Mouse (Mus musculus) liver, embryonic 11.5 days (tissue): ENCODE results near the gene Rnasel. TPM values are rescaled to one million over a fixed set of nuclear protein-coding genes. Genes with fewer than 3 reads are reported as not detected.

ENCODE experiments used
- ATAC-seq: fragments of 200-750 bp; cut with Nextera tagmentation; replicated peaks from 2 replicates; pipeline ENCODE4 v1.8.0; 2017; ENCODE audit warnings: moderate number of reproducible peaks, mild to moderate bottlenecking, moderate TSS enrichment, moderate library complexity; ENCODE audit not compliant: low FRiP score
- DNase-seq: peaks from one replicate; pipeline ENCODE4 v3.0.0-alpha.2; 2017; ENCODE audit warnings: low spot score
- H3K27ac ChIP-seq: fragments of 300-500 bp; sonication (generic); 2 replicates; pipeline ENCODE4 v1.5.1; 2014; ENCODE audit warnings: mild to moderate bottlenecking, low read depth, low read length, control low read depth
- H3K27me3 ChIP-seq: fragments of 300-500 bp; sonication (generic); replicated peaks from 2 replicates; pipeline ENCODE4 v1.6.1; 2014; ENCODE audit warnings: low read length, mixed read lengths; ENCODE audit not compliant: control insufficient read depth, insufficient read depth
- H3K36me3 ChIP-seq: fragments of 300-500 bp; sonication (generic); 2 replicates; pipeline ENCODE4 v1.6.1; 2014; ENCODE audit warnings: mild to moderate bottlenecking, low read length, moderate library complexity, mixed read lengths; ENCODE audit not compliant: control insufficient read depth, insufficient read depth
- H3K4me1 ChIP-seq: fragments of 300-500 bp; sonication (generic); replicated peaks from 2 replicates; pipeline ENCODE4 v1.6.1; 2014; ENCODE audit warnings: low read length, mixed read lengths; ENCODE audit not compliant: control insufficient read depth, insufficient read depth
- H3K4me2 ChIP-seq: fragments of 300-500 bp; sonication (generic); 2 replicates; pipeline ENCODE4 v1.6.1; 2014; ENCODE audit warnings: mild to moderate bottlenecking, control low read depth, moderate library complexity
- H3K4me3 ChIP-seq: fragments of 300-500 bp; sonication (generic); 2 replicates; pipeline ENCODE4 v1.5.1; 2014; ENCODE audit warnings: low read depth, low read length, control low read depth
- H3K9ac ChIP-seq: fragments of 300-500 bp; sonication (generic); 2 replicates; pipeline ENCODE4 v1.6.1; 2014; ENCODE audit warnings: low read depth, low read length, control low read depth
- H3K9me3 ChIP-seq: fragments of 300-500 bp; sonication (generic); 2 replicates; pipeline ENCODE4 v1.6.1; 2016; ENCODE audit warnings: low read length, inconsistent platforms, mixed read lengths; ENCODE audit not compliant: control insufficient read depth
- WGBS: fragments of 180-500 bp; shearing (Covaris S2); extraction: QIAGEN DNeasy Blood & Tissue Kit; methylation state at CpG from one replicate; pipeline ENCODE4 v1.1.7; 2014; 5-methylcytosine and 5-hydroxymethylcytosine counted together
- polyA plus RNA-seq: library from polyadenylated mRNA; unstranded; fragments of >200 nt; fragmentation: Nextera tagmentation; extraction: Ambion mirVana; gene quantifications from 2 replicates; pipeline ENCODE4 v1.2.1, GENCODE M21; 2014

The Rnasel gene
- polyA plus RNA-seq, 1 experiment from 2014 or later: 7.2 TPM

GRCm38 (mm10) chr1:153769998-153770775, 21.0 kb downstream of the Rnasel start:
- ATAC-seq (no peak), DNase-seq (no peak)
- H3K27ac ChIP-seq: no peak overlapping the region
- H3K36me3 ChIP-seq: no peaks in the 10 kb centered on the region
- no peaks in the 10 kb centered on the region for H3K4me1 ChIP-seq
- H3K9me3 ChIP-seq: no peaks in the 10 kb centered on the region
- WGBS: 69% methylated on average over 10 of the region's 10 CpGs
- no peak overlapping the region for H3K4me3 ChIP-seq
- no peak overlapping the region for H3K4me2 ChIP-seq
- H3K27me3 ChIP-seq: no peaks in the 10 kb centered on the region
- H3K9ac ChIP-seq: no peak overlapping the region

GRCm38 (mm10) chr1:153770776-153771167, 21.5 kb downstream of the Rnasel start:
- Histone ChIP-seq H3K4me3 (no peak overlapping the region), H3K4me2 (no peak overlapping the region), H3K36me3 (no peaks in the 10 kb centered on the region), H3K27me3 (no peaks in the 10 kb centered on the region), H3K9me3 (no peaks in the 10 kb centered on the region), H3K27ac (no peak overlapping the region), H3K9ac (no peak overlapping the region), H3K4me1 (no peaks in the 10 kb centered on the region)
- WGBS: 76% methylated on average over 1 of the region's 1 CpGs
- DNase-seq (no peak), ATAC-seq (no peak)

GRCm38 (mm10) chr1:153775174-153775573, 25.9 kb downstream of the Rnasel start:
- H3K27me3 ChIP-seq: no peaks in the 10 kb centered on the region
- 90% methylated on average over 6 of the region's 6 CpGs for WGBS
- H3K9ac ChIP-seq: no peak overlapping the region
- no peaks in the 10 kb centered on the region for H3K4me1 ChIP-seq
- H3K36me3 ChIP-seq: no peaks in the 10 kb centered on the region
- H3K27ac ChIP-seq: no peak overlapping the region
- H3K9me3 ChIP-seq: no peaks in the 10 kb centered on the region
- H3K4me2 ChIP-seq: no peak overlapping the region
- no peak for ATAC-seq
- no peak overlapping the region for H3K4me3 ChIP-seq
- DNase-seq: no peak

GRCm38 (mm10) chr1:153776257-153776656, 27.0 kb downstream of the Rnasel start:
- DNase-seq: no peak
- no peak overlapping the region for H3K27ac ChIP-seq
- H3K36me3 ChIP-seq: no peaks in the 10 kb centered on the region
- H3K9ac ChIP-seq: no peak overlapping the region
- no peaks in the 10 kb centered on the region for H3K4me1 ChIP-seq
- ATAC-seq: no peak
- H3K9me3 ChIP-seq: no peaks in the 10 kb centered on the region
- WGBS: 81% methylated on average over 7 of the region's 7 CpGs
- H3K4me3 ChIP-seq: no peak overlapping the region
- H3K27me3 ChIP-seq: no peaks in the 10 kb centered on the region
- no peak overlapping the region for H3K4me2 ChIP-seq

GRCm38 (mm10) chr1:153778205-153778604, 29.0 kb downstream of the Rnasel start:
- 83% methylated on average over 10 of the region's 10 CpGs for WGBS
- no peaks in the 10 kb centered on the region for H3K36me3 ChIP-seq

GRCm38 (mm10) chr1:153783339-153783738, 34.1 kb downstream of the Rnasel start:
- DNase-seq: no peak
- Histone ChIP-seq H3K9ac (no peak overlapping the region), H3K27ac (no peak overlapping the region), H3K9me3 (no peaks in the 10 kb centered on the region), H3K4me1 (no peaks in the 10 kb centered on the region), H3K4me3 (no peak overlapping the region), H3K4me2 (no peak overlapping the region), H3K36me3 (no peaks in the 10 kb centered on the region), H3K27me3 (no peaks in the 10 kb centered on the region)
- ATAC-seq: no peak
- WGBS: 27% methylated on average over 1 of the region's 1 CpGs

More at GRCm38 (mm10) chr1:153778205-153778604, 29.0 kb downstream of the Rnasel start:
- Histone ChIP-seq H3K4me3 (no peak overlapping the region), H3K9me3 (no peaks in the 10 kb centered on the region), H3K27me3 (no peaks in the 10 kb centered on the region), H3K9ac (no peak overlapping the region), H3K4me1 (no peaks in the 10 kb centered on the region), H3K4me2 (no peak overlapping the region), H3K27ac (no peak overlapping the region)
- no peak for ATAC-seq
- DNase-seq: no peak

- Histone ChIP-seq H3K9ac (no peak overlapping the region), H3K27ac (no peak overlapping the region), H3K9me3 (no peaks in the 10 kb centered on the region), H3K36me3 (no peaks in the 10 kb centered on the region), H3K27me3 (no peaks in the 10 kb centered on the region), H3K4me3 (no peak overlapping the region), H3K4me2 (no peak overlapping the region), H3K4me1 (no peaks in the 10 kb centered on the region)
- ATAC-seq (no peak), DNase-seq (no peak)
- 26% methylated on average over 4 of the region's 4 CpGs for WGBS
These were observed 36.4 kb downstream of the Rnasel start for GRCm38 (mm10) chr1:153785608-153786007.

GRCm38 (mm10) chr1:153790708-153791107, 41.5 kb downstream of the Rnasel start:
- H3K4me2 ChIP-seq: no peak overlapping the region
- H3K27ac ChIP-seq: no peak overlapping the region
- H3K4me3 ChIP-seq: no peak overlapping the region
- DNase-seq: no peak
- H3K4me1 ChIP-seq: no peaks in the 10 kb centered on the region
- 42% methylated on average over 2 of the region's 2 CpGs for WGBS
- no peak for ATAC-seq
- H3K9ac ChIP-seq: no peak overlapping the region
- no peaks in the 10 kb centered on the region for H3K36me3 ChIP-seq
- no peaks in the 10 kb centered on the region for H3K9me3 ChIP-seq
- no peaks in the 10 kb centered on the region for H3K27me3 ChIP-seq

GRCm38 (mm10) chr1:153794241-153794640, 45.0 kb downstream of the Rnasel start:
- Histone ChIP-seq H3K9ac (no peak overlapping the region), H3K36me3 (no peaks in the 10 kb centered on the region), H3K4me1 (no peaks in the 10 kb centered on the region), H3K4me3 (no peak overlapping the region), H3K27me3 (no peaks in the 10 kb centered on the region), H3K27ac (no peak overlapping the region), H3K9me3 (no peaks in the 10 kb centered on the region), H3K4me2 (no peak overlapping the region)
- no peak for ATAC-seq
- DNase-seq: no peak
- 76% methylated on average over 3 of the region's 3 CpGs for WGBS
